Mouse (Mus musculus) bone marrow macrophage, adult 2 months (primary cell): ENCODE measurements around the gene Nlrp6.

ENCODE experiments used
- CTCF ChIP-seq: IDR thresholded peaks from 2 replicates; pipeline ENCODE4 v1.5.1; 2012; ENCODE audit warnings: low read depth, mild to moderate bottlenecking, low read length, moderate library complexity
- POLR2A ChIP-seq: IDR thresholded peaks from 2 replicates; pipeline ENCODE4 v1.6.1; 2012; ENCODE audit warnings: mild to moderate bottlenecking, low read depth, low read length, borderline replicate concordance

GRCm38 (mm10) chr7:140951765-140952164, 31.1 kb downstream of the Nlrp6 start:
- TF ChIP-seq POLR2A (no peak), CTCF (no peak)
